Mouse (Mus musculus) frontal cortex, adult (tissue): ENCODE data around the gene Gla.
"Not testable (repeated sequence)": the region's sequence is repeated elsewhere in the genome, so short reads cannot be mapped to it uniquely, and the experiment has no call there.

ENCODE experiments used
- ATAC-seq: cut with Nextera tagmentation; 2 replicates; pipeline ENCODE4 v1.9.2; 2017; ENCODE audit warnings: mild to moderate bottlenecking, moderate library complexity, mixed read lengths; ENCODE audit not compliant: low TSS enrichment

Gla gene

GRCm38 (mm10) chrX:134588997-134589396 is 11.9 kb downstream of the Gla start:
- ATAC-seq: no peak

- ATAC-seq: no peak
These were observed 12.7 kb downstream of the Gla start for GRCm38 (mm10) chrX:134588261-134588660.

GRCm38 (mm10) chrX:134586447-134586846 is 14.5 kb downstream of the Gla start:
- ATAC-seq: no peak

- peak; percentile 98 for ATAC-seq
These were observed 15.6 kb downstream of the Gla start, which contains the start of gene Rpl36a for GRCm38 (mm10) chrX:134585103-134586002. Rpl36a (plus strand) TSS chrX:134585654.

- ATAC-seq: no peak
These were observed 17.8 kb downstream of the Gla start, which contains the start of gene Btk for GRCm38 (mm10) chrX:134582888-134583669. Btk (minus strand) TSS chrX:134583570.

GRCm38 (mm10) chrX:134582270-134582669 is 18.7 kb downstream of the Gla start:
- ATAC-seq: no peak

- ATAC-seq: no peak
These were observed 20.2 kb downstream of the Gla start for GRCm38 (mm10) chrX:134580528-134581305.

GRCm38 (mm10) chrX:134577896-134578295 is 23.0 kb downstream of the Gla start:
- ATAC-seq: no peak

- ATAC-seq: no peak
These were observed 34.2 kb downstream of the Gla start for GRCm38 (mm10) chrX:134566536-134567222.

- no peak for ATAC-seq
These were observed 36.6 kb downstream of the Gla start for GRCm38 (mm10) chrX:134564326-134564725.

GRCm38 (mm10) chrX:134554425-134554824 is 46.5 kb downstream of the Gla start:
- no peak for ATAC-seq

- ATAC-seq: no peak
These were observed 47.6 kb downstream of the Gla start for GRCm38 (mm10) chrX:134553326-134553725.

GRCm38 (mm10) chrX:134550903-134551302 is 50.0 kb downstream of the Gla start:
- ATAC-seq: peak; percentile 70; the same call in 1 of the 2 replicates

- no peak for ATAC-seq
These were observed 53.6 kb downstream of the Gla start for GRCm38 (mm10) chrX:134547330-134547729.

- no peak for ATAC-seq
These were observed 59.0 kb downstream of the Gla start for GRCm38 (mm10) chrX:134541955-134542308.

- ATAC-seq: peak; percentile 85
These were observed 59.6 kb downstream of the Gla start, which contains the start of gene Timm8a1 for GRCm38 (mm10) chrX:134541145-134541954. Timm8a1 (minus strand) TSS chrX:134541865.

GRCm38 (mm10) chrX:134540414-134541135 is 60.4 kb downstream of the Gla start:
- ATAC-seq: peak; percentile 20; the same call in 1 of the 2 replicates

- ATAC-seq: not testable (repeated sequence)
These were observed 61.1 kb downstream of the Gla start for GRCm38 (mm10) chrX:134539795-134540194.
